Mouse (Mus musculus): ENCODE measurements around the gene Camkv.

- TF ChIP-seq POLR2A (IDR thresholded peaks at IDR 0.05; ENCODE audit: insufficient read length, low read depth) (no peak), TCF12 (IDR thresholded peaks at IDR 0.05; ENCODE audit: insufficient read depth, poor library complexity, severe bottlenecking) (no peak), MYOD1 (IDR thresholded peaks at IDR 0.05; ENCODE audit: control insufficient read depth in 1 of 3, insufficient read length in 2 of 3, low read depth in 2 of 3) (no peak), MAX (IDR thresholded peaks at IDR 0.05; ENCODE audit: low read depth) (no peak)
Observed at GRCm38 (mm10) chr9:107955613-107956289, 20.3 kb downstream of the Camkv start.

Data from myocyte (in vitro differentiated cells).